Mouse (Mus musculus): ENCODE results near the gene Eif2a. TPM values are rescaled to one million over a fixed set of nuclear protein-coding genes. Genes with fewer than 3 reads are reported as not detected.

Eif2a gene
- polyA plus RNA-seq, 1 experiment from 2014 or later, result 57.4 TPM

- H3K4me3 ChIP-seq, result no peak overlapping the region
- no peaks in the 10 kb centered on the region for H3K4me1 ChIP-seq
- no peak for DNase-seq (ENCODE audit: low spot score)
- H3K36me3 ChIP-seq (replicated peaks), result peaks cover 88% of the 10 kb centered on the region
- no peaks in the 10 kb centered on the region for H3K27me3 ChIP-seq (replicated peaks; ENCODE audit: low read depth, poor library complexity, severe bottlenecking)
- no peaks in the 10 kb centered on the region for H3K9me3 ChIP-seq
- WGBS, result 94% methylated on average over 3 of the region's 3 CpGs
- no peak overlapping the region for H3K27ac ChIP-seq (replicated peaks)
Observed at GRCm38 (mm10) chr3:58536573-58536972, 11.0 kb downstream of the Eif2a start.

- no peak overlapping the region for H3K4me3 ChIP-seq
- no peak overlapping the region for H3K27ac ChIP-seq (replicated peaks)
- peaks cover 98% of the 10 kb centered on the region for H3K36me3 ChIP-seq (replicated peaks)
- no peaks in the 10 kb centered on the region for H3K9me3 ChIP-seq
- no peaks in the 10 kb centered on the region for H3K27me3 ChIP-seq (replicated peaks; ENCODE audit: low read depth, poor library complexity, severe bottlenecking)
- no peak for DNase-seq (ENCODE audit: low spot score)
- no peaks in the 10 kb centered on the region for H3K4me1 ChIP-seq
- WGBS, result 93% methylated on average over 1 of the region's 1 CpGs
Observed at GRCm38 (mm10) chr3:58552001-58552811, 26.6 kb downstream of the Eif2a start.

- Histone ChIP-seq H3K9me3 (no peaks in the 10 kb centered on the region), H3K27me3 (replicated peaks; ENCODE audit: low read depth, poor library complexity, severe bottlenecking) (no peaks in the 10 kb centered on the region), H3K4me1 (peaks cover 4% of the 10 kb centered on the region; the same call in 1 of the 2 replicates), H3K27ac (replicated peaks) (no peak overlapping the region), H3K4me3 (no peak overlapping the region), H3K36me3 (replicated peaks) (peaks cover 66% of the 10 kb centered on the region)
- no peak for DNase-seq (ENCODE audit: low spot score)
- 84% methylated on average over 7 of the region's 7 CpGs for WGBS
Observed at GRCm38 (mm10) chr3:58556649-58557048, 31.0 kb downstream of the Eif2a start.

GRCm38 (mm10) chr3:58559887-58560286, 34.3 kb downstream of the Eif2a start:
- 26% methylated on average over 2 of the region's 2 CpGs for WGBS
- no peaks in the 10 kb centered on the region for H3K9me3 ChIP-seq
- no peaks in the 10 kb centered on the region for H3K27me3 ChIP-seq (replicated peaks; ENCODE audit: low read depth, poor library complexity, severe bottlenecking)
- no peak overlapping the region for H3K27ac ChIP-seq (replicated peaks)
- H3K4me1 ChIP-seq, result peaks cover 4% of the 10 kb centered on the region; the same call in 1 of the 2 replicates
- no peak for DNase-seq (ENCODE audit: low spot score)
- peaks cover 34% of the 10 kb centered on the region for H3K36me3 ChIP-seq (replicated peaks)
- H3K4me3 ChIP-seq, result no peak overlapping the region

- WGBS, result 19% methylated on average over 2 of the region's 2 CpGs
- Histone ChIP-seq H3K36me3 (replicated peaks) (peaks cover 18% of the 10 kb centered on the region), H3K27me3 (replicated peaks; ENCODE audit: low read depth, poor library complexity, severe bottlenecking) (no peaks in the 10 kb centered on the region), H3K27ac (replicated peaks) (no peak overlapping the region), H3K4me3 (no peak overlapping the region), H3K9me3 (no peaks in the 10 kb centered on the region), H3K4me1 (peaks cover 4% of the 10 kb centered on the region; the same call in 1 of the 2 replicates)
- no peak for DNase-seq (ENCODE audit: low spot score)
Observed at GRCm38 (mm10) chr3:58561437-58561836, 35.8 kb downstream of the Eif2a start.

- Histone ChIP-seq H3K9me3 (no peaks in the 10 kb centered on the region), H3K4me3 (no peak overlapping the region), H3K27ac (replicated peaks) (no peak overlapping the region), H3K36me3 (replicated peaks) (no peaks in the 10 kb centered on the region), H3K4me1 (no peaks in the 10 kb centered on the region), H3K27me3 (replicated peaks; ENCODE audit: low read depth, poor library complexity, severe bottlenecking) (no peaks in the 10 kb centered on the region)
- no peak for DNase-seq (ENCODE audit: low spot score)
- WGBS, result 83% methylated on average over 3 of the region's 3 CpGs
Observed at GRCm38 (mm10) chr3:58570821-58571220, 45.2 kb downstream of the Eif2a start.

GRCm38 (mm10) chr3:58576137-58577066, 50.8 kb downstream of the Eif2a start, which contains the start of gene Selenot:
Gene Selenot (plus strand): TSS chr3:58576636.
- Histone ChIP-seq H3K27me3 (replicated peaks; ENCODE audit: low read depth, poor library complexity, severe bottlenecking) (no peaks in the 10 kb centered on the region), H3K36me3 (replicated peaks) (peaks cover 26% of the 10 kb centered on the region), H3K9me3 (no peaks in the 10 kb centered on the region), H3K4me1 (peaks cover 4% of the 10 kb centered on the region; the same call in 1 of the 2 replicates), H3K27ac (replicated peaks) (peak within 1 kb of the TSS; percentile 99), H3K4me3 (peak within 1 kb of the TSS; percentile 95)
- peak; percentile 98 for DNase-seq (ENCODE audit: low spot score)
- 2% methylated on average over 59 of the region's 59 CpGs for WGBS

- under 1% methylated on average over 36 of the region's 36 CpGs for WGBS
- Histone ChIP-seq H3K27ac (replicated peaks) (peak overlapping the region; percentile 99), H3K4me1 (peaks cover 4% of the 10 kb centered on the region; the same call in 1 of the 2 replicates), H3K36me3 (replicated peaks) (peaks cover 30% of the 10 kb centered on the region), H3K4me3 (peak overlapping the region; percentile 95), H3K9me3 (no peaks in the 10 kb centered on the region), H3K27me3 (replicated peaks; ENCODE audit: low read depth, poor library complexity, severe bottlenecking) (no peaks in the 10 kb centered on the region)
- DNase-seq (ENCODE audit: low spot score), result peak; percentile 71
Observed at GRCm38 (mm10) chr3:58577067-58577503, 51.5 kb downstream of the Eif2a start.

GRCm38 (mm10) chr3:58577506-58578050, 52.0 kb downstream of the Eif2a start:
- peak overlapping the region; percentile 95 for H3K4me3 ChIP-seq
- peak overlapping the region; percentile 99 for H3K27ac ChIP-seq (replicated peaks)
- H3K9me3 ChIP-seq, result no peaks in the 10 kb centered on the region
- H3K27me3 ChIP-seq (replicated peaks; ENCODE audit: low read depth, poor library complexity, severe bottlenecking), result no peaks in the 10 kb centered on the region
- DNase-seq (ENCODE audit: low spot score), result no peak
- peaks cover 4% of the 10 kb centered on the region; the same call in 1 of the 2 replicates for H3K4me1 ChIP-seq
- H3K36me3 ChIP-seq (replicated peaks), result peaks cover 34% of the 10 kb centered on the region
- 28% methylated on average over 8 of the region's 8 CpGs for WGBS

- H3K4me1 ChIP-seq, result peaks cover 4% of the 10 kb centered on the region; the same call in 1 of the 2 replicates
- H3K27me3 ChIP-seq (replicated peaks; ENCODE audit: low read depth, poor library complexity, severe bottlenecking), result no peaks in the 10 kb centered on the region
- 96% methylated on average over 4 of the region's 4 CpGs for WGBS
- no peak for DNase-seq (ENCODE audit: low spot score)
- H3K4me3 ChIP-seq, result no peak overlapping the region
- no peaks in the 10 kb centered on the region for H3K9me3 ChIP-seq
- H3K27ac ChIP-seq (replicated peaks), result no peak overlapping the region
- H3K36me3 ChIP-seq (replicated peaks), result peaks cover 50% of the 10 kb centered on the region
Observed at GRCm38 (mm10) chr3:58581530-58581929, 55.9 kb downstream of the Eif2a start.

- no peaks in the 10 kb centered on the region for H3K9me3 ChIP-seq
- WGBS, result 89% methylated on average over 5 of the region's 5 CpGs
- H3K4me1 ChIP-seq, result peaks cover 4% of the 10 kb centered on the region; the same call in 1 of the 2 replicates
- H3K4me3 ChIP-seq, result no peak overlapping the region
- no peak for DNase-seq (ENCODE audit: low spot score)
- H3K27me3 ChIP-seq (replicated peaks; ENCODE audit: low read depth, poor library complexity, severe bottlenecking), result no peaks in the 10 kb centered on the region
- no peak overlapping the region for H3K27ac ChIP-seq (replicated peaks)
- peaks cover 58% of the 10 kb centered on the region for H3K36me3 ChIP-seq (replicated peaks)
Observed at GRCm38 (mm10) chr3:58582297-58582696, 56.7 kb downstream of the Eif2a start.

GRCm38 (mm10) chr3:58582788-58583426, 57.3 kb downstream of the Eif2a start:
- WGBS, result 95% methylated on average over 5 of the region's 5 CpGs
- H3K27ac ChIP-seq (replicated peaks), result no peak overlapping the region
- no peak overlapping the region for H3K4me3 ChIP-seq
- H3K27me3 ChIP-seq (replicated peaks; ENCODE audit: low read depth, poor library complexity, severe bottlenecking), result no peaks in the 10 kb centered on the region
- H3K4me1 ChIP-seq, result peaks cover 2% of the 10 kb centered on the region; the same call in 1 of the 2 replicates
- H3K9me3 ChIP-seq, result no peaks in the 10 kb centered on the region
- DNase-seq (ENCODE audit: low spot score), result no peak
- H3K36me3 ChIP-seq (replicated peaks), result peaks cover 64% of the 10 kb centered on the region
